Mouse (Mus musculus) lung, embryonic 16.5 days (tissue): Measurements from ENCODE around the gene Hlcs. TPM values are rescaled to one million over a fixed set of nuclear protein-coding genes. Genes with fewer than 3 reads are reported as not detected.

Source experiments
- ATAC-seq: fragments of 200-750 bp; cut with Nextera tagmentation; 2 replicates; pipeline ENCODE4 v1.8.0; 2017; ENCODE audit warnings: low read depth, mild to moderate bottlenecking, moderate library complexity
- H3K27ac ChIP-seq: fragments of 300-500 bp; sonication (generic); 2 replicates; pipeline ENCODE4 v1.5.1; 2014; ENCODE audit warnings: mild to moderate bottlenecking, control low read depth, low read length
- H3K27me3 ChIP-seq: fragments of 300-500 bp; sonication (generic); 2 replicates; pipeline ENCODE4 v1.6.1; 2014; ENCODE audit warnings: low read depth, low read length, mixed read lengths; ENCODE audit not compliant: control insufficient read depth, insufficient read depth
- H3K36me3 ChIP-seq: fragments of 300-500 bp; sonication (generic); 2 replicates; pipeline ENCODE4 v1.6.1; 2014; ENCODE audit warnings: low read length; ENCODE audit not compliant: control insufficient read depth, insufficient read depth
- H3K4me1 ChIP-seq: fragments of 300-500 bp; sonication (generic); replicated peaks from 2 replicates; pipeline ENCODE4 v1.6.1; 2014; ENCODE audit warnings: low read length, mixed read lengths; ENCODE audit not compliant: control insufficient read depth, insufficient read depth
- H3K4me2 ChIP-seq: fragments of 300-500 bp; sonication (generic); 2 replicates; pipeline ENCODE4 v1.6.1; 2014; ENCODE audit warnings: low read depth, low read length, control low read depth
- H3K4me3 ChIP-seq: fragments of 300-500 bp; sonication (generic); 2 replicates; pipeline ENCODE4 v1.5.1; 2014; ENCODE audit warnings: mild to moderate bottlenecking, low read length, control low read depth
- H3K9ac ChIP-seq: fragments of 300-500 bp; sonication (generic); 2 replicates; pipeline ENCODE4 v1.6.1; 2014; ENCODE audit warnings: low read length, control low read depth
- H3K9me3 ChIP-seq: fragments of 300-500 bp; sonication (generic); 2 replicates; pipeline ENCODE4 v1.6.1; 2016; ENCODE audit warnings: low read length; ENCODE audit not compliant: control insufficient read depth
- WGBS: fragments of 180-500 bp; shearing (Covaris S2); extraction: QIAGEN DNeasy Blood & Tissue Kit; methylation state at CpG from one replicate; pipeline ENCODE4 v1.1.7; 2014; 5-methylcytosine and 5-hydroxymethylcytosine counted together
- polyA plus RNA-seq: library from polyadenylated mRNA; unstranded; fragments of >200 nt; fragmentation: Nextera tagmentation; extraction: Ambion mirVana; gene quantifications from 2 replicates; pipeline ENCODE4 v1.2.1, GENCODE M21; 2015

Hlcs gene
- polyA plus RNA-seq, 1 experiment from 2014 or later: 7.5 TPM

GRCm38 (mm10) chr16:94148139-94148538 lies 165.2 kb downstream of the Hlcs start:
- peak overlapping the region; percentile 35 for H3K4me2 ChIP-seq
- no peaks in the 10 kb centered on the region for H3K36me3 ChIP-seq
- no peaks in the 10 kb centered on the region for H3K9me3 ChIP-seq
- H3K27ac ChIP-seq: no peak overlapping the region
- no peak overlapping the region for H3K9ac ChIP-seq
- ATAC-seq: peak; percentile 29; the same call in 1 of the 2 replicates
- H3K27me3 ChIP-seq: no peaks in the 10 kb centered on the region
- H3K4me1 ChIP-seq: peaks cover 28% of the 10 kb centered on the region
- no peak overlapping the region for H3K4me3 ChIP-seq
- WGBS: 35% methylated on average over 11 of the region's 11 CpGs

- no peaks in the 10 kb centered on the region for H3K9me3 ChIP-seq
- peak; percentile 62; the same call in 1 of the 2 replicates for ATAC-seq
- H3K27ac ChIP-seq: no peak overlapping the region
- H3K9ac ChIP-seq: no peak overlapping the region
- 6% methylated on average over 10 of the region's 10 CpGs for WGBS
- H3K4me2 ChIP-seq: peak overlapping the region; percentile 11; the same call in 1 of the 2 replicates
- no peaks in the 10 kb centered on the region for H3K36me3 ChIP-seq
- no peak overlapping the region for H3K4me3 ChIP-seq
- peaks cover 12% of the 10 kb centered on the region for H3K4me1 ChIP-seq
- H3K27me3 ChIP-seq: no peaks in the 10 kb centered on the region
Observed at GRCm38 (mm10) chr16:94143325-94143724, 170.0 kb downstream of the Hlcs start.

GRCm38 (mm10) chr16:94140746-94141145 lies 172.6 kb downstream of the Hlcs start:
- H3K27me3 ChIP-seq: no peaks in the 10 kb centered on the region
- no peak overlapping the region for H3K27ac ChIP-seq
- no peak overlapping the region for H3K4me3 ChIP-seq
- H3K9me3 ChIP-seq: no peaks in the 10 kb centered on the region
- WGBS: 66% methylated on average over 10 of the region's 10 CpGs
- no peak for ATAC-seq
- no peaks in the 10 kb centered on the region for H3K36me3 ChIP-seq
- H3K9ac ChIP-seq: no peak overlapping the region
- peaks cover 8% of the 10 kb centered on the region for H3K4me1 ChIP-seq
- H3K4me2 ChIP-seq: no peak overlapping the region

- 65% methylated on average over 10 of the region's 10 CpGs for whole genome bisulfite sequencing
- Histone ChIP-seq H3K9ac (no peak overlapping the region), H3K4me1 (no peaks in the 10 kb centered on the region), H3K4me2 (no peak overlapping the region), H3K36me3 (no peaks in the 10 kb centered on the region), H3K27me3 (no peaks in the 10 kb centered on the region), H3K4me3 (no peak overlapping the region), H3K9me3 (no peaks in the 10 kb centered on the region), H3K27ac (no peak overlapping the region)
- no peak for ATAC-seq
Observed at GRCm38 (mm10) chr16:94134218-94134617, 179.2 kb downstream of the Hlcs start.

GRCm38 (mm10) chr16:94128236-94128835 lies 185.0 kb downstream of the Hlcs start:
- Histone ChIP-seq H3K27me3 (peaks cover 36% of the 10 kb centered on the region), H3K9me3 (no peaks in the 10 kb centered on the region), H3K4me1 (peaks cover 13% of the 10 kb centered on the region), H3K27ac (no peak overlapping the region), H3K9ac (no peak overlapping the region), H3K36me3 (no peaks in the 10 kb centered on the region), H3K4me3 (no peak overlapping the region), H3K4me2 (no peak overlapping the region)
- ATAC-seq: no peak
- 42% methylated on average over 2 of the region's 2 CpGs for WGBS

- Histone ChIP-seq H3K27me3 (peaks cover 39% of the 10 kb centered on the region), H3K36me3 (no peaks in the 10 kb centered on the region), H3K4me3 (no peak overlapping the region), H3K9ac (no peak overlapping the region), H3K9me3 (no peaks in the 10 kb centered on the region), H3K4me1 (peaks cover 13% of the 10 kb centered on the region), H3K4me2 (no peak overlapping the region; the same call in 1 of the 2 replicates), H3K27ac (no peak overlapping the region)
- ATAC-seq: no peak
- 44% methylated on average over 9 of the region's 9 CpGs for WGBS
Observed at GRCm38 (mm10) chr16:94126200-94126599, 187.2 kb downstream of the Hlcs start.

- peak overlapping the region; percentile 92 for H3K4me2 ChIP-seq
- H3K4me1 ChIP-seq: peaks cover 13% of the 10 kb centered on the region
- no peak overlapping the region for H3K27ac ChIP-seq
- H3K27me3 ChIP-seq: peaks cover 39% of the 10 kb centered on the region
- H3K4me3 ChIP-seq: peak overlapping the region; percentile 53
- no peaks in the 10 kb centered on the region for H3K9me3 ChIP-seq
- 1% methylated on average over 79 of the region's 83 CpGs for WGBS
- peak; percentile 72 for ATAC-seq
- H3K36me3 ChIP-seq: no peaks in the 10 kb centered on the region
- peak overlapping the region; percentile 46 for H3K9ac ChIP-seq
Observed at GRCm38 (mm10) chr16:94125172-94125981, 188.0 kb downstream of the Hlcs start.

- H3K27ac ChIP-seq: no peak overlapping the region
- no peak overlapping the region for H3K4me2 ChIP-seq
- no peak overlapping the region for H3K9ac ChIP-seq
- H3K27me3 ChIP-seq: peaks cover 39% of the 10 kb centered on the region
- ATAC-seq: no peak
- 58% methylated on average over 11 of the region's 11 CpGs for WGBS
- H3K4me1 ChIP-seq: peaks cover 10% of the 10 kb centered on the region
- H3K4me3 ChIP-seq: no peak overlapping the region
- no peaks in the 10 kb centered on the region for H3K9me3 ChIP-seq
- H3K36me3 ChIP-seq: no peaks in the 10 kb centered on the region
Observed at GRCm38 (mm10) chr16:94123247-94123646, 190.1 kb downstream of the Hlcs start.

- Histone ChIP-seq H3K4me3 (no peak overlapping the region), H3K9ac (no peak overlapping the region), H3K36me3 (no peaks in the 10 kb centered on the region), H3K4me1 (peaks cover 11% of the 10 kb centered on the region), H3K27ac (no peak overlapping the region), H3K9me3 (no peaks in the 10 kb centered on the region), H3K4me2 (no peak overlapping the region), H3K27me3 (peaks cover 39% of the 10 kb centered on the region)
- WGBS: 81% methylated on average over 3 of the region's 3 CpGs
- no peak for ATAC-seq
Observed at GRCm38 (mm10) chr16:94122347-94122746, 191.0 kb downstream of the Hlcs start.
